Mouse (Mus musculus) MEL (cell line): ENCODE measurements around the gene Defb11. TPM values are rescaled to one million over a fixed set of nuclear protein-coding genes. Genes with fewer than 3 reads are reported as not detected.
"Not testable (repeated sequence)": the region's sequence is repeated elsewhere in the genome, so short reads cannot be mapped to it uniquely, and the experiment has no call there.

Experiments
- DNase-seq: peaks from one replicate; pipeline ENCODE4 v3.0.0; 2011; ENCODE audit warnings: low read depth, low spot score
- H3K27ac ChIP-seq: 2 replicates; pipeline ENCODE4 v1.5.1; 2012; ENCODE audit warnings: low read depth, mild to moderate bottlenecking, control low read depth, low read length, moderate library complexity; ENCODE audit not compliant: control insufficient read depth
- H3K27me3 ChIP-seq, 2 experiments: fragments of 150-350 bp in 1 of 2; sonication (generic) in 1 of 2; 2 replicates each; pipeline ENCODE4 v1.6.1; 2012; ENCODE audit warnings: low read length in 2 of 2, mild to moderate bottlenecking in 2 of 2, improper control_type of control experiment in 1 of 2, moderate library complexity in 1 of 2; ENCODE audit not compliant: insufficient read depth in 2 of 2, control insufficient read depth in 1 of 2
- H3K36me3 ChIP-seq, 2 experiments: 2 replicates each; pipeline ENCODE4 v1.6.1; 2012 to 2014; ENCODE audit warnings: low read length in 2 of 2, improper control_type of control experiment in 1 of 2, inconsistent platforms in 1 of 2, mild to moderate bottlenecking in 1 of 2; ENCODE audit not compliant: insufficient read depth in 2 of 2, control insufficient read depth in 1 of 2
- H3K4me1 ChIP-seq, 2 experiments: fragments of 150-350 bp in 1 of 2; sonication (generic) in 1 of 2; 2 replicates each; pipeline ENCODE4 v1.6.1; 2012; ENCODE audit warnings: low read length in 2 of 2, improper control_type of control experiment in 1 of 2, mild to moderate bottlenecking in 1 of 2; ENCODE audit not compliant: insufficient read depth in 2 of 2, control insufficient read depth in 1 of 2
- H3K4me3 ChIP-seq, 2 experiments: fragments of 150-350 bp in 1 of 2; sonication (generic) in 1 of 2; 2 replicates each; pipeline ENCODE4 v1.5.1; 2012; ENCODE audit warnings: low read depth in 2 of 2, low read length in 2 of 2, mild to moderate bottlenecking in 2 of 2, moderate library complexity in 2 of 2, control low read depth in 1 of 2, improper control_type of control experiment in 1 of 2; ENCODE audit not compliant: control insufficient read depth in 1 of 2, insufficient read depth in 1 of 2
- H3K79me2 ChIP-seq: 2 replicates; pipeline ENCODE4 v1.6.1; 2012; ENCODE audit warnings: mild to moderate bottlenecking, low read length, moderate library complexity; ENCODE audit not compliant: control insufficient read depth, poor library complexity, insufficient read depth
- H3K9ac ChIP-seq: 2 replicates; pipeline ENCODE4 v1.6.1; 2012; ENCODE audit warnings: low read depth, mild to moderate bottlenecking, control low read depth, low read length, moderate library complexity; ENCODE audit not compliant: control insufficient read depth, poor library complexity, severe bottlenecking
- H3K9me3 ChIP-seq: fragments of 150-350 bp; sonication (generic); replicated peaks from 2 replicates; pipeline ENCODE4 v1.6.1; 2012; ENCODE audit warnings: mild to moderate bottlenecking, low read length, improper control_type of control experiment, moderate library complexity; ENCODE audit not compliant: insufficient read depth
- BHLHE40 ChIP-seq: IDR thresholded peaks from 2 replicates; pipeline ENCODE4 v1.6.1; 2012; ENCODE audit warnings: low read depth, mild to moderate bottlenecking, inconsistent platforms, low read length, improper control_type of control experiment, borderline replicate concordance
- CHD1 ChIP-seq: IDR thresholded peaks from 2 replicates; pipeline ENCODE4 v1.6.1; 2012; ENCODE audit warnings: low read depth, mild to moderate bottlenecking, inconsistent platforms, low read length, improper control_type of control experiment
- CTCF ChIP-seq, 3 experiments: IDR thresholded peaks in 2 of 3; conservative IDR thresholded peaks in 1 of 3; 2 replicates each; pipeline ENCODE4 v1.5.1; 2011 to 2012; ENCODE audit warnings: low read length in 3 of 3, low read depth in 2 of 3, mild to moderate bottlenecking in 2 of 3, improper control_type of control experiment in 1 of 3, inconsistent platforms in 1 of 3, mixed read lengths in 1 of 3, moderate library complexity in 1 of 3; ENCODE audit not compliant: control insufficient read depth in 1 of 3, insufficient read depth in 1 of 3, poor library complexity in 1 of 3, severe bottlenecking in 1 of 3
- ELF1 ChIP-seq: IDR thresholded peaks from 2 replicates; pipeline ENCODE4 v1.6.1; 2014; ENCODE audit warnings: low read depth, mild to moderate bottlenecking, inconsistent platforms, low read length, improper control_type of control experiment, moderate library complexity
- ETS1 ChIP-seq: IDR thresholded peaks from 2 replicates; pipeline ENCODE4 v1.6.1; 2012; ENCODE audit warnings: low read depth, mild to moderate bottlenecking, inconsistent platforms, low read length, improper control_type of control experiment, moderate library complexity
- GATA1 ChIP-seq: IDR thresholded peaks from 2 replicates; pipeline ENCODE4 v1.6.1; 2011; ENCODE audit warnings: low read depth, low read length, improper control_type of control experiment
- JUND ChIP-seq: IDR thresholded peaks from 2 replicates; pipeline ENCODE4 v1.6.1; 2011; ENCODE audit warnings: low read depth, mild to moderate bottlenecking, improper control_type of control experiment, low read length
- MAZ ChIP-seq: IDR thresholded peaks from 2 replicates; pipeline ENCODE4 v1.6.1; 2012; ENCODE audit warnings: low read depth, mild to moderate bottlenecking, inconsistent platforms, low read length, improper control_type of control experiment
- MEF2A ChIP-seq: IDR thresholded peaks from 2 replicates; pipeline ENCODE4 v1.6.1; 2014; ENCODE audit warnings: low read depth, mild to moderate bottlenecking, inconsistent platforms, low read length, improper control_type of control experiment; ENCODE audit not compliant: poor library complexity, insufficient replicate concordance, severe bottlenecking; ENCODE audit errors: extremely low read depth
- MXI1 ChIP-seq: IDR thresholded peaks from 2 replicates; pipeline ENCODE4 v1.6.1; 2011; ENCODE audit warnings: mild to moderate bottlenecking, low read depth, low read length, improper control_type of control experiment
- POLR2AphosphoS2 ChIP-seq: IDR thresholded peaks from 2 replicates; pipeline ENCODE4 v1.6.1; 2011; ENCODE audit warnings: low read length, improper control_type of control experiment
- RAD21 ChIP-seq: IDR thresholded peaks from 2 replicates; pipeline ENCODE4 v1.6.1; 2011; ENCODE audit warnings: mild to moderate bottlenecking, low read depth, low read length, improper control_type of control experiment
- RCOR1 ChIP-seq: IDR thresholded peaks from 2 replicates; pipeline ENCODE4 v1.6.1; 2012; ENCODE audit warnings: low read depth, mild to moderate bottlenecking, inconsistent platforms, low read length, improper control_type of control experiment
- SMC3 ChIP-seq: IDR thresholded peaks from 2 replicates; pipeline ENCODE4 v1.6.1; 2011; ENCODE audit warnings: low read depth, low read length, improper control_type of control experiment
- TAL1 ChIP-seq: IDR thresholded peaks from 2 replicates; pipeline ENCODE4 v1.6.1; 2012; ENCODE audit warnings: mild to moderate bottlenecking, inconsistent platforms, low read length, moderate library complexity, mixed read lengths
- TBP ChIP-seq: IDR thresholded peaks from 2 replicates; pipeline ENCODE4 v1.8.0; 2011; ENCODE audit warnings: low read depth, low read length, improper control_type of control experiment
- polyA plus RNA-seq, 2 experiments: library from polyadenylated mRNA; stranded (reverse) in 1 of 2; unstranded in 1 of 2; fragments of >175 nt in 1 of 2; fragments of >200 nt in 1 of 2; gene quantifications; 2 replicates each; pipeline versions ENCODE4 v1.2.1 to v1.2.4; 2012; ENCODE audit warnings: low replicate concordance in 2 of 2, low read depth in 1 of 2; ENCODE audit not compliant: insufficient read length in 2 of 2, insufficient read depth in 1 of 2, missing spikeins in 1 of 2
- total RNA-seq: library from RNA; depleted of rRNA; stranded (reverse); fragments of 300-350 nt; gene quantifications from 2 replicates; pipeline ENCODE4 v1.2.3, GENCODE M21; 2012

Defb11 gene
- total and polyA plus RNA-seq, 3 experiments = not detected

DNA sequence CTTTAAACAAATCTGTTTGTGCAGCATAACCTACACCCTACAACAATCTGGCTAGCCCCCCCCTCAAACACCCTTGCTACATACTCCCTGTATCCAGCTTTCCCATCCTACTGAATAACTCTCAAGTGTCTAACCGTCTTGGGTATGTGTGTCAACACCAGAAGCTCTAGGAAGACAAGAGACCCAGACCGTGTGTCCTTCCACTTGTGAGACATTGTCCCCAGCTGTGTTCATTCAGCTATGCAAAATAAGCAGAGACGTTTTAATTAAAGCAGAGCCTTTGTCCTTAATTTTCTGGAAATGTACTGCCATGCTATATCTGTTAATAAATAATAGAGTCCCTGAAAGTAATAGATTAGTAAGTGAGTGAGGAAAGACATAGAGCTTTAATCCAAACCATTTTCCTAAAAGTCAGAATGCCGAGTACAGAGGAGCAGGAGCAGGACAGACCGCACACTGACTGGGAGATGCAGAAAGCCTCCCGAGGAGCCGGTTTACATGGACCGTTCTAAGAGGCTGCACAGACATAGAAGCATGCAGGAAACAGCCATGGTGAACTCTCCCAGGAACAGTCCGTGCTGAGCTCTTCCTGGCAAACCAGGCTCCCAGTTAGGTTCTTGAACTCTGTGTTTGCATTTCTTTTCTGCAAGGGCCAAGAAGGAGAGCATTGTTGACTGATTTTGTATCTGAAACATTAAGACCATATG is 41.3 kb upstream of the Defb11 start:
- Histone ChIP-seq H3K9ac (no peak overlapping the region), H3K9me3 (no peaks in the 10 kb centered on the region), H3K27me3 (no peaks in the 10 kb centered on the region), H3K36me3 (no peaks in the 10 kb centered on the region), H3K27ac (no peak overlapping the region), H3K4me3 (no peak overlapping the region), H3K4me1 (no peaks in the 10 kb centered on the region), H3K79me2 (no peaks in the 10 kb centered on the region)
- no peak for DNase-seq
- TF ChIP-seq MAZ (no peak), RCOR1 (no peak), JUND (no peak), ETS1 (no peak), MXI1 (no peak), CTCF (IDR thresholded peaks at IDR 0.05 in 2 of 3, conservative IDR thresholded peaks at IDR 0.05 in 1 of 3; ENCODE audit: control insufficient read depth in 1 of 3, insufficient read depth in 1 of 3, low read depth in 2 of 3, low read length in 3 of 3, poor library complexity in 1 of 3, severe bottlenecking in 1 of 3) (no peak), TAL1 (no peak), TBP (no peak), POLR2AphosphoS2 (no peak)

DNA sequence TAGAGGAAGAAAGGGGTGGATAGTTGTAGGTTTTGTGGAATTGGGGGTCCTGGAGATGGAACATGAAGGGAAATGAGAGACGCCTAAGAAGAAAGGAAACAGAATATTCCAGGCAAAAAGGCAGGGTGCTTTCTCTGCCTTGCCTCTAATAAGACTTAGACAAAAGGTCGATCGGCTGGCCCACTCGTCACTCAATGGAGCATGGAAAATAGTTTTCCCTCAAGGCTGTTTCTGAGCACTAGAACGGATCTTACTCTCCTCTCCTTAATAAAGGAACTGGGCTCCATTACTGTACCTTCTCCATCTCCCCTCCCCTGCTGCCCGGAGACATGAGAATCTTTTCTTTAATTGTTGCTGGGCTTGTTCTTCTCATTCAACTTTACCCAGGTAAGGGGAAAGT is 40.2 kb upstream of the Defb11 start, which contains the start of gene Defb13:
Gene Defb13 (plus strand): TSS at position 301 of the 400 bp plus-strand sequence.
- Histone ChIP-seq H3K9ac (no peak within 1 kb of the TSS), H3K79me2 (no peaks in the 10 kb centered on the region), H3K27me3 (no peaks in the 10 kb centered on the region), H3K27ac (no peak within 1 kb of the TSS), H3K36me3 (no peaks in the 10 kb centered on the region), H3K9me3 (no peaks in the 10 kb centered on the region), H3K4me1 (no peaks in the 10 kb centered on the region), H3K4me3 (no peak within 1 kb of the TSS)
- no peak for DNase-seq
- TF ChIP-seq RAD21 (no peak), ETS1 (no peak), RCOR1 (no peak), CHD1 (no peak), SMC3 (no peak), BHLHE40 (no peak), MEF2A (no peak), GATA1 (no peak), ELF1 (no peak), POLR2AphosphoS2 (no peak)

DNA sequence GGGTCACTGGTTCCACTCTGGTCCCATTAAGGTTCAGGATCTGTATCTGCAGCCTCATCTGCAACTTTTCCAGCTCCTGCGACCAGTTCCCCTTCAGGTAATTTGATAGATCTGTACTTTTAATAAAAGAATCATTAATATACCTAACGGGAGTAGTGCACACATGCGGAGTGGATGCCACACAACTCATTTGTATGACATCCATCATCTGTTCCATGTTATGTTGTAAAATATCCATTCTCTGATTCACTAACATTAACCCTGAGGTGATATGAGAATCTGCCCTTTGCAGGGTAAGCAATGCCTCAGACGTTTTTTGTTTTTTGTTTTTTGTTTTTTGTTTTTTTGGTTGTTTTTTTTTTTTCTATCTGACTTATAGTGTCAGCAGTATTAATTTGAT is 31.8 kb upstream of the Defb11 start, which contains the start of gene Defb35:
Gene Defb35 (plus strand): TSS at position 301 of the 400 bp plus-strand sequence.
- H3K9me3 ChIP-seq, H3K4me3 ChIP-seq, H3K27ac ChIP-seq, H3K27me3 ChIP-seq, H3K9ac ChIP-seq, H3K4me1 ChIP-seq, DNase-seq, H3K36me3 ChIP-seq, H3K79me2 ChIP-seq: not testable (repeated sequence)
